Mouse (Mus musculus): ENCODE results near the gene Phb.

- TF ChIP-seq CTCF (IDR thresholded peaks at IDR 0.05; ENCODE audit: low read depth, low read length), result no peak
- no peak for TF ChIP-seq POLR2A (IDR thresholded peaks at IDR 0.05; ENCODE audit: extremely low read depth, insufficient read depth, low read length)
Measured at GRCm38 (mm10) chr11:95650981-95651380, 15.8 kb upstream of the Phb start.

All from liver, adult 2 months (tissue).